Mouse (Mus musculus) kidney, adult 2 months (tissue): ENCODE measurements around the gene Tmbim4. TPM values are rescaled to one million over a fixed set of nuclear protein-coding genes. Genes with fewer than 3 reads are reported as not detected.
A peak's percentile ranks its signal among the peaks of the same experiment; 100 is the strongest.

ENCODE experiments used
- DNase-seq: peaks from one replicate; pipeline ENCODE4 v3.0.0; 2021
- H3K27ac ChIP-seq: fragments of 200-500 bp; 2 replicates; pipeline ENCODE4 v1.5.1; 2012; ENCODE audit warnings: low read depth, low read length, control low read depth, inconsistent platforms; ENCODE audit not compliant: insufficient read depth
- H3K27me3 ChIP-seq: fragments of 200-500 bp; replicated peaks from 2 replicates; pipeline ENCODE4 v1.6.1; 2012; ENCODE audit warnings: mild to moderate bottlenecking, moderate library complexity, low read length, inconsistent platforms; ENCODE audit not compliant: control insufficient read depth, insufficient read depth
- H3K36me3 ChIP-seq: fragments of 200-500 bp; 2 replicates; pipeline ENCODE4 v1.6.1; 2012; ENCODE audit warnings: mild to moderate bottlenecking, moderate library complexity, low read length, inconsistent platforms; ENCODE audit not compliant: control insufficient read depth, insufficient read depth
- H3K4me1 ChIP-seq: fragments of 200-500 bp; 2 replicates; pipeline ENCODE4 v1.6.1; 2011; ENCODE audit warnings: low read length; ENCODE audit not compliant: control insufficient read depth, insufficient read depth
- H3K4me3 ChIP-seq: fragments of 200-500 bp; 2 replicates; pipeline ENCODE4 v1.5.1; 2011; ENCODE audit warnings: mild to moderate bottlenecking, low read depth, low read length, control low read depth; ENCODE audit not compliant: insufficient read depth
- CTCF ChIP-seq: fragments of 200-500 bp; conservative IDR thresholded peaks from 2 replicates; pipeline ENCODE4 v1.5.1; 2011; ENCODE audit warnings: low read depth, mild to moderate bottlenecking, control low read depth, low read length, moderate library complexity, mixed read lengths; ENCODE audit not compliant: insufficient read depth, insufficient read length
- POLR2A ChIP-seq: fragments of 200-500 bp; IDR thresholded peaks from one replicate; pipeline ENCODE4 v1.6.1; 2011; ENCODE audit warnings: low read depth, low read length, control low read depth
- WGBS: fragments of 180-500 bp; shearing (Covaris S2); methylation state at CpG from one replicate; pipeline ENCODE4 v1.1.7; 2018; 5-methylcytosine and 5-hydroxymethylcytosine counted together
- polyA plus RNA-seq: library from polyadenylated mRNA; depleted of rRNA; stranded (reverse); fragments of >200 nt; gene quantifications from 2 replicates; pipeline ENCODE4 v1.2.3, GENCODE M21; 2012; rRNA removed

The Tmbim4 gene
- polyA plus RNA-seq: 1,062 and 1,273 TPM in 2 replicates

DNA sequence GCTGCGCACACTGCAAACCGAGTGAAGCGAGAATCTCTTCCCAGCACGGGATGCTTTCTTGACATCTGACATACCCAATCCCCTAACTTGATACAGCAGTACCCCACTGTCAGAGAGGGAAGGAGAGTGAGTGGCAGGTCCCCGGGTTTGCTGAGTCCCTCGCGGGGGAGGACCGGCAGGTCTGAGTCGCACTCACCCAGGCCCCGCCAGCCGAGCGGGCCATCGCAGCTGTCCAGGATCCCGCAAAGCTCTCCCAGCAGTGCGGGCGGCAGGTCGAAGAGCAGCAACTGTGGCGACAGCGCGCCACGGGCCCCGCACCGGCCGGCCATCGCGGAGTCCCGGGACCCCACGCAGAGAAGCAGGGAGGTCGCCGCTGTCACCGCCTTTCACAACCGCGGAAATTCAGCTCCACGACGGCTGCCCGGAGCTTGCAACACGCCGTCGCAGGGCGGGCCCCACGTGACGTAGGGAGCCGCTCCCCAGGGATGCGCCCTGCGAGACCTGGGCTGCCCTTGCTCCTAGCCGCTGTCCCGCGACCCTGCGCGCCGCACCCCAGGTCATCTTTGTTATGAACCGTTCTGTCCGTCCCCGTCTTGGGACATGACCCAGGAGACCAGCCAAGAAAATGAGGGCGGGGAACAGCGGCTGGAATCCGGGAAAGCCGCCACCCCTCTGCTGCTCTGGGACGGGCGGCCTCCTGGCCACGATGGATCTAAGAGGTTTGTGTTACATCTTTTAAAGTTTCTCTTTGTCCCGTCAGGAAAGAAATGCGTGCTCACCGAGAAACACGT lies at the start of gene Tmbim4:
Gene Tmbim4, plus strand, starts transcription at position 460 of the 791 bp plus-strand sequence.
- Histone ChIP-seq H3K4me3 (peak within 1 kb of the TSS; percentile 75), H3K27ac (peak within 1 kb of the TSS; percentile 40), H3K27me3 (no peaks in the 10 kb centered on the region), H3K36me3 (no peaks in the 10 kb centered on the region), H3K4me1 (no peaks in the 10 kb centered on the region)
- TF ChIP-seq POLR2A (no peak), CTCF (no peak)
- WGBS: 3% methylated on average over 65 of the region's 65 CpGs
- DNase-seq: peak; percentile 85

DNA sequence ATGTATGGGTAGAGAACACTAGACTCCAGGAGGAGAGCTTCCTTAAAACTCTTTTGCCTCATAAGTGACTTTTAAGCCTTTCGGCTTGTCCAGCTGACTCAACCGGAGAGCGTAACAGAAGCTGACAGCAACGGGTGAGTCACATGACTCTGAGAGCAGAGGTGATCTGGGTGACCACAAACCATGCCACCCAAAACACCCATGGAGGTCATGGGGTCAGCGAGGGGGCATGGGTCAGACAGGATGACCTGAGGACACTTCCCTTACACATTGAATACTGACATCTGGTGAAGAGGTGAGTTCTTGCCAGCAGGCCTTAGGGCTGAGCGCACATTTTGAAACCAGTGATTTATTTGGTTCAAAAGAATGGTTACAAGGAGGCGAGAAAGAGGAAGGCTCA lies 49.7 kb upstream of the Tmbim4 start:
- Histone ChIP-seq H3K4me1 (no peaks in the 10 kb centered on the region), H3K27me3 (no peaks in the 10 kb centered on the region), H3K4me3 (no peak overlapping the region), H3K27ac (no peak overlapping the region), H3K36me3 (no peaks in the 10 kb centered on the region)
- no peak for TF ChIP-seq CTCF
- TF ChIP-seq POLR2A: no peak
- 80% methylated on average over 7 of the region's 7 CpGs for WGBS
- DNase-seq: no peak

DNA sequence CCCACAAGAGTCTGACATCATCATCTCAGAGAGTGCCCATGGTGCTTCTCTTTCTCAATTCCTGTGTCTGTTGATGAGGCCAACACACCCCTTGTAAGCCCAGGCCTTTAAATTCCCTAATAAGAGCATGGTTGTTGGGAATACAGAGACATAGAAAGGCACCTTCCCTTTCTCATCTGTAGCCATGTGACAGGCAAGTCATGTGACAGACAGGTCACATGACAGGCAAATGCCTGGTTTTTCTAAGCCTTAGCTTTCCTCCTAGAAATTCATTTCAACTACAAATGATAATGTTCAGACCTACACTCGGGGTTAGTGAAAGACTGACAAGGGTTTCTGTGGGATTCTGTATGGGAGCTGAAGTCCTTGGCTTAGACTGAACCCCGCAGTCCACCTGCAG lies 47.5 kb upstream of the Tmbim4 start:
- Histone ChIP-seq H3K27ac (no peak overlapping the region), H3K4me3 (no peak overlapping the region), H3K36me3 (no peaks in the 10 kb centered on the region), H3K27me3 (no peaks in the 10 kb centered on the region), H3K4me1 (no peaks in the 10 kb centered on the region)
- no peak for TF ChIP-seq CTCF
- no peak for TF ChIP-seq POLR2A
- no peak for DNase-seq
- 97% methylated on average over 2 of the region's 2 CpGs for WGBS

DNA sequence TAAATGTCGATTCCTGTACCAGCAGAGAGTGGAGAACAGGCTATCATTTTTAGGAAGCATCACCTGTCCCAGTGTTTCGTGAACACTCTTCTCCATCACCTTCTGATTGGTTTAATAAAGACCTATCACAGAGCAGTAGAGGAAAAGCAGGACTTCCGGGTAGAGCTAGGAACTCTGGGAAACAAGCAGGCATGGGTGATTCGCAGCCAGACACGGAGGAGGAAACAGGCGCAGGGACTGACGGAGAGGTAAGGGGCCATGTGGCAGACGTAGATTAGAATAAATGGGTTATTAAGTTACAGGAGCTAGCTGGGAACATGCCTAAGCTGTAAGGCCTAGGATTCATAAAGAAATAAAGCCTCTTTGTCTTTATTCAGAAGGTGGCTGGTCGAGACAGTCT lies 40.9 kb upstream of the Tmbim4 start:
- no peaks in the 10 kb centered on the region for H3K4me1 ChIP-seq
- no peaks in the 10 kb centered on the region for H3K27me3 ChIP-seq
- H3K4me3 ChIP-seq: no peak overlapping the region
- TF ChIP-seq CTCF: no peak
- TF ChIP-seq POLR2A: no peak
- no peak overlapping the region for H3K27ac ChIP-seq
- WGBS: 78% methylated on average over 9 of the region's 9 CpGs
- DNase-seq: no peak
- H3K36me3 ChIP-seq: no peaks in the 10 kb centered on the region

DNA sequence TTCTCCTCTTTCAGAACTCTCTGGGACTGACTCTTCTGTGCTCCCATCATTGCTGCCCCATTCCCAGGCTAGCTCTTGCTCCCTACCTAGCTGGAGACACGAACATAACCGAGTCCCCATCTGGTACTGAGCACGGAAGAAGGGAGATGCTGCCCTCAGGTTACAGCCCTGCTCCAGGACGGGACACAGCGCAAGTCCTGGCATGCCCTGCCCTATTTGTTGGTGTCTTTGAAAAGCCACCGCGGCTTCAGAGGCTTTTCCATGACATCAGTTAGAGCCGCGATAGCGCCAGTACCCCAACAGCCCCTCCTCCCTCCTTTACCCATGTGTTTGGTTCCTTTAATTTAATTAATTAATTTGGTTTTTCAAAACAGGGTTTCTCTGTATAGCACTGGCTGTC lies 38.5 kb upstream of the Tmbim4 start:
- no peaks in the 10 kb centered on the region for H3K27me3 ChIP-seq
- H3K4me3 ChIP-seq: no peak overlapping the region
- H3K4me1 ChIP-seq: no peaks in the 10 kb centered on the region
- H3K36me3 ChIP-seq: no peaks in the 10 kb centered on the region
- 94% methylated on average over 10 of the region's 10 CpGs for WGBS
- H3K27ac ChIP-seq: no peak overlapping the region
- no peak for TF ChIP-seq POLR2A
- TF ChIP-seq CTCF: no peak
- no peak for DNase-seq

DNA sequence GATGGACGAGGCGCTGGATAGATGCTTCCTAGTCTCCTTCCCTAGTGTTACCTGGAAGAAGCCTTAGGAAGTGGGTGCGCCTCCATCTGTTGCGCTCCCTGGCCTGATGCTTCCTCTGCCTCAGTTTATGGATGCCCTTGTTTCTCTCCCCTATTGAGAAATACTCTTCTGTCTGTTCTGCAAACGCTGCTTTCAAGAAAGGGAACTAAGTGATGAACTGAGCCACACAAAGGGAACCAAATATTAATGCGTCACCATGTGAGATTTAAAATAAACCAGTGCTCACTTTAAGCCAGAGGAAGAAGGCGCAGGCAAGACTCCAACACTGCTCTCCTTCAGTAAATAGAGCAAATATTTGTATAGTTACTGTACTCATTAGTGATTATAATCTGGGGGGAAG lies 37.9 kb upstream of the Tmbim4 start:
- WGBS: 90% methylated on average over 7 of the region's 7 CpGs
- Histone ChIP-seq H3K27ac (no peak overlapping the region), H3K4me3 (no peak overlapping the region), H3K4me1 (no peaks in the 10 kb centered on the region), H3K27me3 (no peaks in the 10 kb centered on the region), H3K36me3 (no peaks in the 10 kb centered on the region)
- TF ChIP-seq POLR2A (no peak), CTCF (no peak)
- DNase-seq: peak; percentile 12

DNA sequence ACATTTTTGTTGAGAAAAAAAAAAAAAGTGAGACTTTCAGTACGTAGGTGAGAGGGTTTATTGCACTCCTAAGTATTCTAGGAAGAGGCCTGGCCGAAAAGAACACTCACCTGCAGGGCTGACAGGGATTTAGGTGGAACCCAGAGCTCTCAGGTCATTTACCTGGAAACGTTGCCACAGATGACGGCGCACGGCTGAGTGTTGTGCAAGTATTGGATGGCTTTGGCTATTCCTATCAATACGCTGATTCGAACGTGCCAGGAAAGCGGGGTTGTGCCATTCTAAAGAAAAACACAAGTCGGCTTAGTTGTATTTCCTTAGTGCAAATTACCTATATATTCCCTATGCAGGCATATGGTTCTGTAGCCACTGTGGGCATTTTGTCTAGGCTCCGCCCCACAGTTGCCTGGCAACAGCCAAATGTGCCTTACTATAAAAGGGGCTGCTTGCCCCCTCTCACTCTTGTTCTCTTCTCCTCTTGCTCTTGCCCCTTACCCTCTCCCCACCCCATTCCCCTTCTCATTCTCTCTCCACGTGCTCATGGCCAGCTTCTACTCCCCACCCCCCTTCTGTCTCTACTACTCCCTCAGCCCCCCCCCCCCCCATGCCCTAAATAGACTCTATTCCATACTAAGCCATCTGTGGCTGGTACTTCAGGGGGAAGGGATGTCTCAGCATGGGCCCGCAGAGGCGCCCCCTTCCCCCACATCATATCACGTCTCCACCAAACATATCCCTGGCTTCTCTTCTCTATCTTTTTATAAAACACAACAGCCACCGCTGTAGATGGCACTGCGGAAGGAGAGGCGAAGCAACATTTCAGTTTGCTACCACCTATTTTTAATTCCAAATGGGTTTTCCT lies 36.2 kb upstream of the Tmbim4 start:
- H3K4me1 ChIP-seq: no peaks in the 10 kb centered on the region
- WGBS: 93% methylated on average over 19 of the region's 19 CpGs

More for the DNA sequence above, 36.2 kb upstream of the Tmbim4 start:
- no peak for TF ChIP-seq POLR2A
- no peak for TF ChIP-seq CTCF
- H3K36me3 ChIP-seq: no peaks in the 10 kb centered on the region
- H3K27ac ChIP-seq: no peak overlapping the region
- no peak for DNase-seq
- no peak overlapping the region for H3K4me3 ChIP-seq
- H3K27me3 ChIP-seq: no peaks in the 10 kb centered on the region
